Mouse (Mus musculus) thymus, adult 2 months (tissue): ENCODE measurements around the gene Myl6b.

Source experiments
- CTCF ChIP-seq: fragments of 200-500 bp; IDR thresholded peaks from 2 replicates; pipeline ENCODE4 v1.5.1; 2012; ENCODE audit warnings: mild to moderate bottlenecking, control low read depth, low read length, moderate library complexity, borderline replicate concordance; ENCODE audit not compliant: control insufficient read depth, poor library complexity, insufficient read depth; ENCODE audit errors: extremely low read depth
- POLR2A ChIP-seq: fragments of 200-500 bp; IDR thresholded peaks from 2 replicates; pipeline ENCODE4 v1.6.1; 2012; ENCODE audit warnings: mild to moderate bottlenecking, low read length, control low read depth, moderate library complexity; ENCODE audit not compliant: control insufficient read depth, poor library complexity, insufficient read depth; ENCODE audit errors: extremely low read depth

- no peak for TF ChIP-seq CTCF
- no peak for TF ChIP-seq POLR2A
Measured at GRCm38 (mm10) chr10:128491495-128491894, 7.0 kb downstream of the Myl6b start.
